Mouse (Mus musculus): Measurements from ENCODE around the gene Mmp19.

Gene Mmp19

DNA sequence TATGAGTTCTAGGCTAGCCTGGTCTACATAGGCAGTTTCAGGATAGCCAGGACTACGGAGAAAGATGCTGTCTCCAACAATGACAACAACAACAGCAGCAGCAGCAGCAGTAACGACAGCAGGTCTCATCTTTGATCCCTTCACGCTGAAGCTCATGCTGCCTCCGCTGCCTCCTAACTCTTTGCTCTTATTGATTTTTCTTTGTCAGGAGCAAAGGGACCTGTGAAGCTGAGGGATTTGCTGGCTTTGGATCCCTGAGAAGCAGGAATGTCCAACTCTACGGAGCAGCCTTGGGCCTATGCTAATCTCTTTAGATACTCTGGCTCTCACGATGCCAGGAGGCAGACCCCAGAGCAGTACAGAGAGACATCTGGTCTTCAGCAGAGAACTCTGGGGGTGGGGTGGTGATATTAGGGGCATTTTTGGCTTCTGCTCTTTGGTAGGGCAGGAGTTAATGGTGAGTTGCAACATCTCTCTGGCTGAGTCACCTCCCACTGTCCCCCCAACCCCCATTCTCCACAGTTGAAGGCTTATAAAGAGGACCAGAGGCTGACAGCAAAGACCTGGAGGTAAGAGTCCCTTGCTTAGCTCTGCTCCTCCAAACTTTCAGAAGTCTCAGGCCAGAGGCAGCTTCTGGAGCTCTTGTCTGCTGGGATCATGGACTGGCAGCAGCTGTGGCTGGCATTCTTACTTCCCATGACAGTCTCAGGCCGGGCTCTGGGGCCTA, at the start of gene Mmp19:
TSS of gene Mmp19 (plus strand) at position 513 of the 727 bp plus-strand sequence.
- no peak for DNase-seq

DNA sequence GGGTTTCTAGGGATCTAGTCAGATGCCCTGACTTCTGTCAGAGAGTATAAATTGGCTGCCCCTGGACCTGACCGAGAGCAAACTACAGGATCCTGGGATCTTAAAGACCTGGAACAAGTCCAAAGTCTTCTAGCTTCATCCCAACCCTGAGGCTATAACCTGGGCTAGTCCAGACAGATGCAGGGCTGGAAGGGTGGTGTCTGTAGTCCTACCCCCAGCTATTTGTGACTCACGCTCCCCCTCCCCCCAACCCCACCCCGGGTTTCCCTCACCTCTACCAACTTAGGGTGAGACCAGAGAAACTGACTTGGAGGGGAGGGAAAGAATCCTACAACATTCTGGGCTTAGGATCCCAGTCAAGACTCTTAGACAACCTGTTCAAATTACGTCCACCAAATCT, 48.1 kb upstream of the Mmp19 start:
- DNase-seq = no peak

DNA sequence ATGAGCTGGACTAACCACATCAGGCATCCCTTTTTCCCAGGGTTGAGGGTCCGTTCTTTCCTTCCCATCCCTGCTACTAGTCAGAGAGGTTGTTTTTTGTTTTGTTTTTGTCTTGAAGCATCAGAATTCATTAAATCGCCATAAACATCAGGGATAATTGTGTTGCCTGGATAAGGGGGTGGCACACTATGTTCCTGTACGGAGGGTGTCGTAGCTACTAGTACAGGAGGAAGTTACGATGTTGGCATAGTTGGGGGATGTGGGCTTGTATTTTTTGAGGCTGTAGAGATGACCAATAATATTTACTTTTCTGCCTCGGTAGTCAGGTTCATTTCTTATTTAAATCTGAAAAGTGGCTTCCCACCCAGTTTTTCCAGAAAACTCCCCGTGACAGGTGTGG, 47.5 kb upstream of the Mmp19 start:
- DNase-seq = no peak

DNA sequence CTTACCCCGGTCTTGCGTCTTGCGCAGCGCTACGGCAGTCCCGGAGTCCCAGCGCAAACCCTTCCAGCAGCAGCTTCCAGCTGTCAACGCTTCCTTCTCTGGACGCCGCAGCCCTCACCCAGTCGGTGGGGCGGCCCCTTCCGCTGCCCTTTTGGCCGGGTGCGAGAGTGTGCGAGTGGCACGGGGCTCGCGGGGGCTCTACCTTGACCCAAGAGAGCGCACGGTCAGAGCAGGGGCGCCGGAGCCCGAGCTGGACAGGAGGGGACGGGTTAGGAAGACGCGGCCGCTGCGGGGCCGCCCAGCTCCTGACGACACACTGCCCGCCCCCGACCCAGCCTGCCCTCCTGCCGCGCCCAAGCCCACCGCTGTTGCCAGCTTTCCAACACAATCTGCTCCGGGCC, 46.9 kb upstream of the Mmp19 start:
- DNase-seq = peak; percentile 66 to 88

DNA sequence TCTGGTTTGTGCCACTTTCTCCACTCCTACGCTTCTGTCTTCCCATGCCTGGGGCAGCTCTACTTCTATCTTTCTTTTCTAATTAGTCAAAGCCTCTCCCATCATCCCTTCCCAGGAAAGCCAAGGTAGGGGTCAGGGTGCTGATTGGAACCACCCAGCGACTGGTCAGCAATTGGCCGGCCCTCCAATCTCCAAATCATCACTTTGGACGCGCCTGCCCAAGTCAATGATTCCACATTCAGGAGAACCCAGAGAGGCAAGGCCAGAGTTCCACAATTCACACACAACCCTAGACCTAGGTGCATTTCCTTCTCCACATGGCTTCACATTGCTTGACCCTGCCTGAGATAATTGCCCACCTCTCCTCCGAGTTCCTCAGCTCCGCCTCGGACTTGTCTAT, 46.5 kb upstream of the Mmp19 start:
- peak; percentile 45 to 78 for DNase-seq

DNA sequence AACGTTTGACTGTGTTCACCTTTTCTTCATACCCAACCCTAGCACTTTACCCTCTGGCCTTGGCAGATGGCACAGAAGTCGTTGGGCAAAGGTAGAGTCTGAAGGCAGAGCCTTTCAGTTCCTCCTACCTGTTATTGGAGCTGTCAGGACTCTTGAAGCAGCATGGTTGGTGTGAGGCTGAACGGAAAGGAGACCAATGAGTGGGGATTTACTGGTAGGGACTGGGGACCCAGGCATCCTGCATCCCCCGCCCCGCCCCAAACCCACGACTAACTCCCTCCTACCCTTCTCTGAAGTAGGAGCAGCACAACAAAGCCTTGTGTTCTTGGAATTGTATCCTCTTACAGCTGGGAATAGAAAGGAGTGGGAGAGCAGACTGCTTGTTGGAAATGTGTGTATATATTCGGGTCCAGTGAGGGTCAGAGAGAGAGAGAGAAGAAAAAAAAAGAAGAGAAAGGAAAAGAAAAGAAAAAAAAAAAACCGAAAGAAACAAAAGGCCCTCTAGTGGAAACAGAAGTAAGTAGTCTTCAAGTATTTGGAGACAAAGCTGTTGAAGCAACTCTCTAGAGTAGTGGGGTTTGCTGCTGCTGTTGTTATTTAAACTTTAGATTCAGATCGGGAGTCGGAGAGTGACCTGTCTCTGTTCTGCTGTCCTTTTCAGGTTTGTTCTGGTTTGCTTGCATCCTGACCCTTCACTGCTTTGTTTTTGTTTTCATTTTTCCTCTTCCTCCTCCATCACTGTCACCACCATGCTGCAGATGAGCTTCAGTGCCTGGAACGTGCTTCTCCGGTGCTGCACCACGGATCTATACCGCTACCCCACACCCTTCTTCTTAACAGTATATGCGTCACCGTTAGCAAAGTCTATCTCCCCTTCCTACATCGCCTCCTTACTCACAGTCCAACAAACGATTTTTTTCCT, 45.8 kb upstream of the Mmp19 start, which contains the start of gene Dgka:
TSS of gene Dgka (minus strand) at position 176 of the 922 bp plus-strand sequence.
- DNase-seq = peak; percentile 14 to 52

DNA sequence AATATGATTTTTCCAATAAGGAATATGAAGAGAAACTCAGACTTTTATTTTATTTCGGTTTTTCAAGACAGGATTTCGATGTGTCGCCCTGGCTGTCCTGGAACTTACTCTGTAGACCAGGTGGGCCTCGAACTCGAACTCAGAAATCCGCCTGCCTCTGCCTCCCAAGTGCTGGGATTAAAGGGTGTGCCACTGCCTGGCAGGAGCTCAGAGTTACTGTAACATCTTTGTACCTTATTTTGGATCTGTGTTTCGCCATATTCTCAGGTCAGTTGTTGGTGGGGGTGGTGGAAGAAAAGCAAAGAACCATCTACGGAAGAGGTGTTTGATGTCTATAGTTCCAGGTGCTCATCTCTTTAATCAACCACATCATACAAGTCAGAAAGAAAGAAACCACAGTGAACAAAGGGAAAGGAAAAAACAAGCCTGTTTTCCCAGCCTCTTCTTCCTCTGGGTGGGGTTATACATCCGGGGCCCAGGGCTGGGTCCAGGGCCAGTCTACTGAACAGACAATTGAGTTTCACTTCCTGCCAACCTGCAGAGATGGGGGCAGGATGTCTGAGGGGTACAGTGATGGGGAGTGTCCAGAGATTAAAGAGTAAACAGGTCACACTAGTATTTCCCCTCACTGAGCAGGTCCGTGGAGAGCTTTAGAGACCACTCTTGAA, 44.6 kb upstream of the Mmp19 start:
- no peak for DNase-seq

DNA sequence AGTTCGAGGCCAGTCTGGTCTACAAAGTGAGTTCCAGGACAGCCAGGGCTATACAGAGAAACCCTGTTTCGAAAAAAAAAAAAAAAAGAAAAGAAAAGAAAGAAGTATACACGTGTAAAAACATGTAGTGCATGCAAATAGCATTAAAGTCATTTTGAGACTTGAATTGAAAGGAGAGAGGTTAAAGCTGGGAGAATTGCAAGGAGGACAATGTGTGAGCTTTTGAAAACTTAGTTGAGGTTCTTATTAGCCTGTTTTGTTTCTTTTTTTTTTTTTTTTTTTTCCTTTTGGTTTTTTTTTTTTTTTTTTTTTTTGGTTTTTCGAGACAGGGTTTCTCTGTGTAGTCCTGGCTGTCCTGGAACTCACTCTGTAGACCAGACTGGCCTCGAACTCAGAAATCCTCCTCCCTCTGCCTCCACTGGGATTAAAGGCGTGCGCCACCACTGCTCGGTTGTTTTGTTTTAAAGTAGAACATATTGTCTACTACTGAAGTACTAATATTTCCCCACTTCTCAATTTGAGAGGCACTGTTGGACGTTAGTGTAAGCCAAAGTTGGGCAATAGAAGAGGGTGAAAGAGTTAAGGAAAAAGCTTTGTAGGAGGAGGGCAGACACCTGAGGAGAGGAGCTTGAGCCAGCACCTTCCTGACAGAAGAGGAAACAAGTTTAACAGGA, 43.6 kb upstream of the Mmp19 start:
- no peak for DNase-seq

DNA sequence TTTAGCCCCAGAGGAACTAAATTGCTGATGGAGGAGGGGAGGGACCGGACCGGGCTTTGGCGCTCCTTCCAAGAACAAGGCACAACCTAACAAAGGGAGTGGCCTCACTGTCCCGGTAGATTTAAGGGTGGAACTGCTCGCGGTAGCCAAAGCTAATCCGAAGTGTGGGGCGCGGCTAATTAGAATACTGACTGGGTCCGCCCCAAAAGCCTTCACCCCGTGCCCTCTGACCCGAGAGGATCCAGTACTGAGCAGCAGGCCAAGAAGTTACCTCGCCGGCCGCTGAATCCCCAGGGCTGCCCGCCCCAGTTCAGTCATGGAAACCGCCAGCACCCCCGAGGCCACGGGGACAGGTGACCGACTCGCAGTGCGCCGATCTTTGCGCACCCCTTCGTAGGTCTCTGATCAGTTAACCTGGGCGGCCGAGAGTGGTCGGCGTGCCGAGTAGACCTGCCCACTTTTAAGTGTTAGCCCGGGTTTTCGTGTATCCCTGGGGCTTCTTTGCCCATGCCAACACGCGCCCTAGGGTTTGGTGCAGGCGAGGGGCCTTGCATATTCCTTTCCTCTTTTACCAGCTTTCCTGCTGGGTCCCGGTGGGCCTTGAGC, 43.0 kb upstream of the Mmp19 start, which contains the start of gene Pym1:
TSS of gene Pym1 (plus strand) at position 244 of the 606 bp plus-strand sequence.
- DNase-seq = peak; percentile 89 to 94

DNA sequence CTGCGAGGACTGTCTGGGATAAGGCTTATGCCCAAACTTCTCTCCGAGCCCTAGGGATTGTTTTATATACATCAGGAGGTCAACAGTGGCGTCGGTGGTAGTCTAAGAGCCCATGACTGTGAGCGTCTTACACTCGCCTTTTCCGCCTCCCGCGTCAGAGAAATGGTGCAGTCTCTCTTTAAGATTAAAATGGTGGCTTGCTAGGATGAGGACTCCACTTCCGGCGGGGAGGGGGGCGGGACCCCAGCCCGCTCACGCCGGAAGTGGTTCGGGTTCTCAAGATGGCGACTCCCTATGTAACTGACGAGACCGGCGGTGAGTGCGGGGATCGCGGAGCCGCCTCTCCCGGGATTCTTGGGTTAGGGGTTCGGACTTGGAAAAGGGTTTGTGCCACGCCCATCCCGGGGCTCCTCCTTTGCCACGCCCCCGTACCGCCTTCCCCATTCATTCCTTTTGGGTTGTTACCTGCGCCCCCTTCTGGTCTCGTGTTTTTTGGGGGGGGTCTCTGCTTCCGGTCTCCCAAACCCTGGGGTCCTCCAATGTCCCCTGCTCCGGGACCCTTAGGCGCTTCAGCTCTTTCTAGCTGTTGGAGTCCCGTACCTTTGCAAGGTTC, 42.4 kb upstream of the Mmp19 start:
- peak; percentile 79 to 89 for DNase-seq

DNA sequence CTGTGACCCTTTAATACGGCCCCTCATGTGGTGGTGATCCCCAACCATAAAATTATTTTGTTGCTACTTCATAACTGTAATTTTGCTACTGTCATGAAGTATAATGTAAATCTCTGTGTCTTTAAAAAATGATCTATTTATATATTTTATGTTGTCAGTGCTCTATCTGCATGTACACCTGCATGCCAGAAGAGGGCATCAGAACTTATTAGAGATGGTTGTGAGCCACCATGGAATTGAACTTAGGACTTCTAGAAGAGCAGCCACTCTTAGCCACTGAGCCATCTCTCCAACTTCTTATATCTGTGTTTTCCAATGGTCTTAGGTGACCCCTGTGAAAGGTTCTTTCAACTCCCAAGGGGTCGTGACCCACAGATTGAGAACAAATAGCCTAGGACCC, 17.8 kb upstream of the Mmp19 start:
- no peak for DNase-seq

DNA sequence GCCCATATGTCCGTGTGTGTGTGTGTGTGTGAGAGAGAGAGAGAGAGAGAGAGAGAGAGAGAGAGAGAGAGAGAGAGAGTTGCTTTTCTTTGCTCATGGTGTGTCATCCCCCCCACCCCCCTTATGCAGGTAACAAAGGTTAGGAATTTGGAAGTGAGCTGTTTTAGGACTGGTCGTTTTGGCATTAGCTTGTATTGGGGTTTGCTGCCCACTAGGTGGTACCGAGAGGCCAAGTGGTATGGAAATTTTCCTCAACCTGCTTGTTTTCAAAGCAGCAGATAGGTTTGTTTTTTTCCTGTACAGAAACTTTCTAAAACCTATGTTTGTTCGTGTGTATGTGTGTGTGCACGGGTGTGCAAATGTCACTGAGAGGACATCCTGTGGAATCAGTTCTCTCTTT, 17.0 kb upstream of the Mmp19 start:
- no peak for DNase-seq

DNA sequence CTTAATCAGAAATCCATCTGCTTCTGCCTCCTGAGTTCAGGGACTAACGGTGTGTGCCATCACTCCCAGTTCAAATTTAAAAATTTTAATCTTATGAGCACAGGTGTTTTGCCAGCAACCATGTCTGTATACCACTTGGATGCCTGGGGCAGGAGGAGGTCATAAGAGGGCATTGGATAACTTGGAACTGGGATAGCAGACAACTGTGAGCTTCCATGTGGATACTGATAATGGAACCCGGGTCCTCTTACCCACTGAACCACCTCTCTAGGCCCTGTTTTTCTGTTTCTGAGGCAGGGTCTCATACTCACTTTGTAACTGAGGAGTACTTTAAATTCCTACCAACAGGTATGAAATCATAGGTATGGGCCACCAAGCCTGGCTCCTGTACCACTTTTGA, 12.3 kb upstream of the Mmp19 start:
- DNase-seq = no peak

DNA sequence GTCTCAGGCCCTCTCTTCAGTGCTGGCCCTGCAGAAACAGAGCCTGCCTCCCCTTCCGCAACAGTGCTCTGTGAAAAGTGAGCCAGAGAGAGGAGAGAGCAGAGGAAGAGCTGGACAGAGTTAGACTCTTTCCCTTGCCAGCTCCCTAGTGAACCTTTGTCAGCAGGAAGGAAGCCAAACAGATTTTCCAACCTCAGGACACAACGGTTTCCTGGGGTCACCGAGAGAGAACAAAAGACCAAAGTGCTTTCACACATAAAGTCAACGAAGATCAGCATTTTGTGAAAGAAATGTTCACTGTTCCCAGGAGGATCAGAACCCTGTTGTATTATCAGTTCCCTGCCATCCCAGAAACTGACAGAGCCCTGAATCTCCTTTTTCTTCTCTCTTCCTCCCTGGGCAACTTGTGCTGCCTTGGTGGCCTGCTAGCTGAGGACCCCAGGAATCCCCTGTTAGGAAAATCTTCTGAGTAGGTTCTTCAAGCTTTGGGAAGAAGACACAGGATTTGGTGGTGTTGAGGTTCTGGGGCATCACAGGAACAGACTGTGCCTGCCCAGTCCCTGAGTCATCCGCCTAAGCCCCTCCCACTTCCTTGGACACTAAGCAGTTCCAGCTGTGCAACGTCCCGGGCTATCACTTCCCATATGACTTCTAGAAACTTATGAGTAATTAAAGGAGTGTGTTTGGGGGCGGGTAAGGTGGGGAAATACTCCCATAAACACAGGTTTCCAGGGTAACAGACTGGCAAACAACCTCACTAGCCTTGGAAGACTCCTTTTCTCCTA, 11.5 kb upstream of the Mmp19 start:
- peak; percentile 85 to 92 for DNase-seq

DNA sequence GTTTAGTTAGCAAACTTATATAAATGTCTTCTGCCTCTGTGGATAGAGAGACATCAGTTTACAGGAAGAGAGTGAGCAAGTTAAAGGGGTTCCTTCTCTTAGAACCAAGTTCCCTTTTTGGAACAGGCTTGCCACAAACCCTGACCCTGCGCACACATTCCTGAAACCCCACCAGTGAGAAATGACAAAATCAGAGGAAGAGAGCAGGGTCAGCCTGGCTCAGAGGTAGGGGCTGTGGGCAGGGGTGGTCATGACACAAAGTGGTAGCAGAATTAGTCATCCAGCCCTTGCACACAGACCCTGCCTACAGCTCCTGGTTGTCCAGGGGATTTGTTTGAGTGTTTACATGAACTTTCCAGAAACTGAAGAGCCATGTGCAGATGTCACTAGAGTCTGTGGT, 10.5 kb upstream of the Mmp19 start:
- DNase-seq = no peak

DNA sequence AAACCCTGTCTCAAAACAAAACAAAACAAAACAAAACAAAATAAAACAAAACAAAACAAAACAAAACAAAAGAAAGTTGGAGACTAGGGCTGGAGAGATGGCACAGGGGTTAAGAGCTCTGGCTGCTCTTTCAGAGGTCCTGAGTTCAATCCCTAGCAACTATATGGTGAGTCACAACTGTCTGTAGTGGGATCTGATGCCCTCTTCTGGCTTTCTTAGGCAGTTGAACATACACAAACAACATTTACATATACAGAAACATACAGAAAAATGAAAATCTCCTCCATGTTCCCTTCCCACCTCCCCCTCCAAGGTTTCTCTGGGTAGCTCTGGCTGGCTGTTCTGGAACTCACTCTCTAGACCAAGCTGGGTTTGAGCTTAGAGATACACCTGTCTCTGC, 1.3 kb downstream of the Mmp19 start:
- DNase-seq = no peak

DNA sequence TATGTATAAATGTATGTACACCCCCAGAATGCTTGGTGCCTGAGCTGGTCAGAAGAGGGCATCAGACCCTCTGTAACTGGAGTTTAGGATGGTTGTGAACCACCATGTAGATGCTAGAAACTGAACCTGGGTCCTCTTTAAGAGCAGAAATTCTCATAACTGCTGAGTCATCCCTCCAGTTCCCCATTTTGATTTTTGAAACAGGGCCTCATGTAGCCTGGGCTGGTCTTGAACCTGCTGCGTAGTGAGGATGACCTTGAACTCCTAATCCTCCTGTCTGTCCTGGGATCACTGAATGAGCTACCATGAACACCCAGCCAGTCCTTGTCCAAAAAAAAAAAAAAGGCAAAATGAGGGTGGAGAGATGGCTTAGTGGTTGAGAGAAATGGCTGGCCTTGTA, 2.5 kb downstream of the Mmp19 start:
- no peak for DNase-seq

DNA sequence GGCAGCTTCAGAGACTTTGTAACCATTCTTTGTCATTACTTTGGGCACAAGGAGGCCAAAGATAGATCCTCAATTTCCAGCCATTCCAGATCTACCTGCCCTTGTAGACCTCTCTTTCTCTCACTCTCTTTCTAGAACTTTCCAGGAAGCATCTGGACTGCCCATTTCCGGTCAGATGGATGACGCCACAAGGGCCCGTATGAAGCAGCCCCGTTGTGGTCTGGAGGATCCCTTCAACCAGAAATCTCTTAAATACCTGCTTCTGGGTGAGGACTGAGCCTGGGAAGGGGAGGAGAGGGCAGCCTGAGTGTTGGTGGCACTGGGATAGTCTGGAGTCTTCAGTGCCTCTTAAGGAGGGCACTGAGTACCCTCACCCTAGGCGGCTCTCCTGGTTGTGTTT, 3.7 kb downstream of the Mmp19 start:
- no peak for DNase-seq

DNA sequence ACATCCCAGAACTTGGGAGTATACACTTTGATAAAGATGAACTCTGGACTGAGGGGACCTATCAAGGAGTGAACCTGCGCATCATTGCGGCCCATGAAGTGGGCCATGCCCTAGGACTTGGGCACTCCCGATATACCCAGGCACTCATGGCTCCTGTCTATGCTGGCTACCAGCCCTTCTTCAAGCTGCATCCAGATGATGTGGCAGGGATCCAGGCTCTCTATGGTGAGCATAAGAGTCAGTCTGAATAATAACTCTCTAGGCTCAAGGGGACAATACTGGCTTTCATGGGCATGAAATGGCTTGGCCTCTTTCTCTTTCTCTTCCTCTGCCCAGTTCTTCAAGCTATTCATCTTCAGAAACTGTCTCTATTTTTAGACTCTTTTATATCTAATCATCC, 4.9 kb downstream of the Mmp19 start:
- no peak for DNase-seq

DNA sequence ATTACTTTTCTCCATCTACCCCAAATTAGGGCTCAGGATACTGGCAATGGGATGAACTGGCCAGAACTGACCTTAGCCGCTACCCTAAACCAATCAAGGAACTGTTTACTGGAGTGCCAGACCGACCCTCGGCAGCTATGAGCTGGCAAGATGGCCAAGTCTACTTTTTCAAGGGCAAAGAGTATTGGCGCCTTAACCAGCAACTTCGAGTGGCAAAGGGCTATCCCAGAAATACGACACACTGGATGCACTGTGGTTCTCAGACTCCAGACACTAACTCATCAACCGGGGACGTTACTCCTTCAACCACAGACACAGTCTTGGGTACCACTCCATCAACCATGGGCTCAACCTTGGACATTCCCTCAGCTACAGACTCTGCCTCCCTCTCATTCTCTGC, 8.0 kb downstream of the Mmp19 start:
- no peak for DNase-seq

DNA sequence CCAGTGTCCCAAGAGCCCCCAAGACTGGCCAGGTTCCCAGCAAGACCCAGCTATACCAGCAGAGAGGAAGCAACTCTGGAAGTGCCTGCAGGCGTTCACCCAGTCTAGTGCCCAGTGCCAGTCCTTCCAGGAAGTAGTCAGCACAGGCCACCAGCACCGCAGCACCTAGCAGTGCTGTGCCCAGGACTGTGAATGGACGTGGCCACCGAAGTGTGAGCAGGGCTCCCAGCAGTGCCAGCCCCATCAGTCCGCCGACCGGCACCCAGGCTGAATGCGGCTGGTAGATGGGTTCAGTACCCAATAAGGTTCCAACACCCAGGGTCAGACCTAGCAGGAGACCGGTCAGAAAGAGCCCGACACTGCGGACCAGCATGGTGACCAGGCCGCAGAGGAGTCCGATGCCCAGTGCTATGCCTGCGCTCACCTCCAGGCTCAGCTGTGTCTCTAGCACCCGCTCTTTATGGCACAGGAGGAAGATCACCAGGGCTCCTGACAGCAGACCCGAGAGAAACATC, 11.3 kb downstream of the Mmp19 start:
- no peak for DNase-seq

Measured in kidney, postnatal 25 days (tissue).